Mouse (Mus musculus) cerebellum, adult 2 months (tissue): Measurements from ENCODE around the gene Wdfy3.

Experiments
- CTCF ChIP-seq: fragments of 200-500 bp; IDR thresholded peaks from 2 replicates; pipeline ENCODE4 v1.5.1; 2011; ENCODE audit warnings: low read depth, mild to moderate bottlenecking, control low read depth, low read length, moderate library complexity, borderline replicate concordance; ENCODE audit not compliant: insufficient read depth
- POLR2A ChIP-seq: fragments of 200-500 bp; IDR thresholded peaks from 2 replicates; pipeline ENCODE4 v1.6.1; 2011; ENCODE audit warnings: low read length, control low read depth, borderline replicate concordance; ENCODE audit not compliant: insufficient read depth

- TF ChIP-seq CTCF (no peak), POLR2A (no peak)
Observed at GRCm38 (mm10) chr5:101862651-101863050, 207.1 kb downstream of the Wdfy3 start.
